15 mouse cellular contexts compared by ENCODE assay signal in genomic region chr16:50751495-50752276, GRCm38 (mm10).
DNase-seq lines count a peak whose midpoint lies in the region; ATAC-seq and TF ChIP-seq lines count a peak whose summit lies in the region.
"Had no signal": no experiment of that assay in that cellular context is flagged by ENCODE, and none has a peak within 500 bp of the region (broad histone marks: within the 10 kb centered on the region; RNA-seq: fewer than 3 reads in every experiment).

No protein-coding gene starts in this region.

- no peak for DNase-seq in heart, adult 2 months
- no peak for DNase-seq in heart, adult 8-10 months (ENCODE audit: low spot score)
- DNase-seq in kidney, adult 11 months = no peak
- DNase-seq in testis, postnatal 14 days (ENCODE audit: low spot score) = no peak
- DNase-seq: cerebellum, postnatal 14 days; gastrocnemius, postnatal 25 days had no signal

- no peak for TF ChIP-seq CTCF in heart, adult 2 months (IDR thresholded peaks at IDR 0.05)
- TF ChIP-seq CTCF in testis, adult 2 months (IDR thresholded peaks at IDR 0.05; ENCODE audit: control insufficient read depth, insufficient read depth, insufficient replicate concordance, low read depth, low read length) = no peak

- no peak for TF ChIP-seq POLR2A in heart, adult 2 months (IDR thresholded peaks at IDR 0.05; ENCODE audit: insufficient read depth, low read depth, low read length)
- TF ChIP-seq POLR2A in testis, adult 2 months (IDR thresholded peaks at IDR 0.05; ENCODE audit: control insufficient read depth, low read depth, low read length) = no peak

- WGBS in heart, adult 2 months = 55% methylated on average over 9 of the region's 9 CpGs
- WGBS in kidney, embryonic 15.5 days = 77% methylated on average over 9 of the region's 9 CpGs
- WGBS in stomach, embryonic 15.5 days = 62% methylated on average over 9 of the region's 9 CpGs
- 83% methylated on average over 9 of the region's 9 CpGs for WGBS in hindbrain, embryonic 16.5 days

- peak overlapping the region; percentile 68 for H3K27ac ChIP-seq in heart, adult 2 months
- H3K27ac ChIP-seq in kidney, embryonic 15.5 days = peak overlapping the region; percentile 72
- peak overlapping the region; percentile 60 for H3K27ac ChIP-seq in testis, adult 2 months (ENCODE audit: control insufficient read depth, insufficient read depth, low read depth, low read length)
- H3K27ac ChIP-seq in stomach, embryonic 15.5 days = no peak overlapping the region
- no peak overlapping the region for H3K27ac ChIP-seq in hindbrain, embryonic 16.5 days (ENCODE audit: low read depth, low read length)
- H3K27ac ChIP-seq: hindbrain, embryonic 14.5 days; liver, embryonic 15.5 days; midbrain, embryonic 10.5 days had no signal

- H3K4me1 ChIP-seq in heart, adult 2 months (ENCODE audit: control insufficient read depth, insufficient read depth, low read length) = peaks cover 7% of the 10 kb centered on the region
- H3K4me1 ChIP-seq in kidney, embryonic 15.5 days = peaks cover 21% of the 10 kb centered on the region
- peaks cover 4% of the 10 kb centered on the region; the same call in 1 of the 2 replicates for H3K4me1 ChIP-seq in testis, adult 2 months (ENCODE audit: control insufficient read depth, insufficient read depth, low read length)
- no peaks in the 10 kb centered on the region; the same call in 1 of the 2 replicates for H3K4me1 ChIP-seq in stomach, embryonic 15.5 days
- no peaks in the 10 kb centered on the region for H3K4me1 ChIP-seq in hindbrain, embryonic 16.5 days (ENCODE audit: control insufficient read depth, insufficient read depth, low read depth, low read length)
- H3K4me1 ChIP-seq: liver, embryonic 15.5 days had no signal

- H3K79me2 ChIP-seq in heart, adult 2 months (replicated peaks; ENCODE audit: control insufficient read depth, insufficient read depth, low read length) = no peaks in the 10 kb centered on the region

- intact Hi-C loops in heart, adult 2 months (cut with DNase I) = loop anchor here (5.0 kb wide), 1 partner anchor 224 kb away; no protein-coding TSS in a partner anchor

- H3K9ac ChIP-seq in heart, adult 2 months (ENCODE audit: low read depth, low read length) = no peak overlapping the region
- H3K9ac ChIP-seq in kidney, embryonic 15.5 days = no peak overlapping the region
- H3K9ac ChIP-seq in stomach, embryonic 15.5 days = no peak overlapping the region
- no peak overlapping the region for H3K9ac ChIP-seq in hindbrain, embryonic 16.5 days (ENCODE audit: low read depth, low read length)
- H3K9ac ChIP-seq: hindbrain, embryonic 14.5 days; limb, embryonic 12.5 days; liver, embryonic 15.5 days had no signal

- H3K4me3 ChIP-seq in heart, adult 2 months = no peak overlapping the region
- H3K4me3 ChIP-seq in kidney, embryonic 15.5 days (replicated peaks) = no peak overlapping the region
- H3K4me3 ChIP-seq in testis, adult 2 months (ENCODE audit: control insufficient read depth, low read depth, low read length) = no peak overlapping the region
- no peak overlapping the region for H3K4me3 ChIP-seq in stomach, embryonic 15.5 days (replicated peaks)
- no peak overlapping the region for H3K4me3 ChIP-seq in hindbrain, embryonic 16.5 days (ENCODE audit: low read length)
- H3K4me3 ChIP-seq: limb, embryonic 12.5 days; liver, embryonic 15.5 days; midbrain, embryonic 10.5 days had no signal

- H3K4me2 ChIP-seq in kidney, embryonic 15.5 days = peak overlapping the region; percentile 30; the same call in 1 of the 2 replicates
- peak overlapping the region; percentile 14; the same call in 1 of the 2 replicates for H3K4me2 ChIP-seq in stomach, embryonic 15.5 days
- H3K4me2 ChIP-seq in hindbrain, embryonic 16.5 days (ENCODE audit: low read length) = no peak overlapping the region
- H3K4me2 ChIP-seq: hindbrain, embryonic 14.5 days; limb, embryonic 12.5 days; liver, embryonic 15.5 days had no signal

- H3K9me3 ChIP-seq in kidney, embryonic 15.5 days (replicated peaks) = no peaks in the 10 kb centered on the region
- no peaks in the 10 kb centered on the region for H3K9me3 ChIP-seq in stomach, embryonic 15.5 days
- H3K9me3 ChIP-seq in hindbrain, embryonic 16.5 days (ENCODE audit: control insufficient read depth, low read length) = no peaks in the 10 kb centered on the region
- H3K9me3 ChIP-seq: limb, embryonic 12.5 days; liver, embryonic 15.5 days; midbrain, embryonic 10.5 days had no signal

- ATAC-seq in kidney, embryonic 15.5 days (replicated peaks; ENCODE audit: low FRiP score) = no peak
- ATAC-seq in stomach, embryonic 15.5 days (ENCODE audit: insufficient read depth, low FRiP score, low read depth) = no peak
- no peak for ATAC-seq in hindbrain, embryonic 16.5 days
- ATAC-seq: activated CD4-positive, CD25-positive, alpha-beta regulatory T cell, adult 4 months had no signal

- TF ChIP-seq EP300 in heart, adult 2 months (IDR thresholded peaks at IDR 0.05; ENCODE audit: insufficient read depth, low read depth, low read length) = no peak

- H3K36me3 ChIP-seq in heart, adult 2 months (ENCODE audit: control insufficient read depth, insufficient read depth, low read length) = peaks cover 3% of the 10 kb centered on the region; the same call in 1 of the 2 replicates
- H3K36me3 ChIP-seq in kidney, embryonic 15.5 days = no peaks in the 10 kb centered on the region
- no peaks in the 10 kb centered on the region for H3K36me3 ChIP-seq in testis, adult 2 months (ENCODE audit: control insufficient read depth, insufficient read depth, low read length)
- no peaks in the 10 kb centered on the region for H3K36me3 ChIP-seq in stomach, embryonic 15.5 days
- no peaks in the 10 kb centered on the region for H3K36me3 ChIP-seq in hindbrain, embryonic 16.5 days (ENCODE audit: control insufficient read depth, insufficient read depth, low read length)
- H3K36me3 ChIP-seq: limb, embryonic 12.5 days; liver, embryonic 15.5 days; midbrain, embryonic 10.5 days had no signal

- H3K27me3 ChIP-seq in heart, adult 2 months (ENCODE audit: control insufficient read depth, insufficient read depth, low read length) = no peaks in the 10 kb centered on the region
- no peaks in the 10 kb centered on the region for H3K27me3 ChIP-seq in kidney, embryonic 15.5 days
- no peaks in the 10 kb centered on the region for H3K27me3 ChIP-seq in testis, adult 2 months (ENCODE audit: control insufficient read depth, insufficient read depth, low read length)
- no peaks in the 10 kb centered on the region for H3K27me3 ChIP-seq in stomach, embryonic 15.5 days (replicated peaks)
- no peaks in the 10 kb centered on the region for H3K27me3 ChIP-seq in hindbrain, embryonic 16.5 days (replicated peaks; ENCODE audit: control insufficient read depth, insufficient read depth, low read length)
- H3K27me3 ChIP-seq: limb, embryonic 12.5 days; liver, embryonic 15.5 days had no signal

Comparison
In these comparisons a context has a peak if more than half of its experiments do, and no peak if none do; other contexts are left out.
1. H3K27ac ChIP-seq: peak in heart, adult 2 months (single experiment), kidney, embryonic 15.5 days (single experiment) and testis, adult 2 months (single experiment); none in stomach, embryonic 15.5 days (single experiment) and hindbrain, embryonic 16.5 days (single experiment).